18 mouse cellular contexts compared by ENCODE assay signal in the genomic region with DNA sequence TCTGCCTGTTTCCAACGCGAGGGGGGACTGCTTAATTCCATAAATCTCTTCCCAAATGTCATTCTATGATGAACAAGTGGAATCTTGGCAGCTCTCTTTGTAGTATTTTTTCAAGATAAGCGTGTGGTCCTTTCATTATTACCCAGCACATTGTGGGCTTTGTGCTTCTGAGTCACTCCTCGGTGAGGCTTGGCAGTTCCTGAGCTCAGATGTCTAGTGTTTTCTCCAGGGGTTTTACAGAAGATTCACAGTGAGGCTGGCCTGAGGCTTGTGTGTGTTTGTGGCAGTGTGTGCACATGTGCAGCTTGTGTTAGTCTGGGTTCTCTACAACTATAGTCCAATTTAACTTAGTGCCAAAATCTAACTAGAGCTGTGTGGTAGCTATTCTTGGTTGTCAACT. TPM values are rescaled to one million over a fixed set of nuclear protein-coding genes. Genes with fewer than 3 reads are reported as not detected.
"Had no signal": no experiment of that assay in that cellular context is flagged by ENCODE, and none has a peak within 500 bp of the region (broad histone marks: within the 10 kb centered on the region; RNA-seq: fewer than 3 reads in every experiment).

No protein-coding gene starts in this region.

- H3K27me3 ChIP-seq: limb, embryonic 12.5 days; midbrain, embryonic 12.5 days; stomach, embryonic 15.5 days had no signal

- H3K4me1 ChIP-seq: limb, embryonic 12.5 days; midbrain, embryonic 12.5 days; stomach, embryonic 15.5 days had no signal

- H3K4me3 ChIP-seq: left cerebral cortex, adult 2 months; limb, embryonic 12.5 days; midbrain, embryonic 12.5 days; stomach, embryonic 15.5 days had no signal

- H3K4me2 ChIP-seq: limb, embryonic 12.5 days; midbrain, embryonic 12.5 days; stomach, embryonic 15.5 days had no signal

- H3K36me3 ChIP-seq: limb, embryonic 12.5 days; midbrain, embryonic 12.5 days; stomach, embryonic 15.5 days had no signal

- ATAC-seq: midbrain, embryonic 16.5 days had no signal

- H3K27ac ChIP-seq: left cerebral cortex, adult 2 months; limb, embryonic 12.5 days; liver, embryonic 14.5 days; midbrain, embryonic 12.5 days; stomach, embryonic 15.5 days had no signal

- H3K9ac ChIP-seq: limb, embryonic 12.5 days; liver, embryonic 14.5 days; midbrain, embryonic 12.5 days; stomach, embryonic 15.5 days had no signal

- DNase-seq: kidney, adult 2 months; kidney, postnatal 25 days; liver; lung, adult 18-20 months; thymus, postnatal 4 days had no signal

- H3K9me3 ChIP-seq: limb, embryonic 12.5 days; midbrain, embryonic 12.5 days; stomach, embryonic 15.5 days had no signal

RNA-seq across cellular contexts. Expression of gene Rd3l, which starts 46.3 kb away (rescaled TPM):
- total RNA-seq: layer of hippocampus, postnatal 25 days; megakaryocyte-erythroid progenitor cell, adult 5-6 weeks had no signal
- polyA plus RNA-seq: kidney, adult 2 months; kidney, embryonic 16.5 days; limb, embryonic 12.5 days; liver, embryonic 14.5 days; lung, embryonic 16.5 days; midbrain, embryonic 12.5 days; midbrain, embryonic 16.5 days; neural tube, embryonic 14.5 days; spleen, adult 2 months; stomach, embryonic 15.5 days; thymus, postnatal 0 days had no signal

RNA-seq across cellular contexts. Expression of gene Tdrd9, which starts 56.0 kb away (rescaled TPM):
- total RNA-seq: megakaryocyte-erythroid progenitor cell, adult 5-6 weeks had no signal
- polyA plus RNA-seq: kidney, adult 2 months; spleen, adult 2 months had no signal
